Comparison of ENCODE assay signal across 10 mouse cellular contexts in genomic region chr2:123386773-123387604, GRCm38 (mm10).
DNase-seq lines count a peak whose midpoint lies in the region; ATAC-seq and TF ChIP-seq lines count a peak whose summit lies in the region.
"Had no signal": no experiment of that assay in that cellular context is flagged by ENCODE, and none has a peak within 500 bp of the region (broad histone marks: within the 10 kb centered on the region; RNA-seq: fewer than 3 reads in every experiment).

No protein-coding gene starts in this region.

- no peak for TF ChIP-seq CTCF in thymus, adult 2 months (IDR thresholded peaks at IDR 0.05; ENCODE audit: borderline replicate concordance, control insufficient read depth, extremely low read depth, insufficient read depth, low read length, poor library complexity)

- no peaks in the 10 kb centered on the region for H3K36me3 ChIP-seq in thymus, adult 2 months (ENCODE audit: control insufficient read depth, insufficient read depth, low read length)
- H3K36me3 ChIP-seq: liver, embryonic 13.5 days had no signal

- H3K27ac ChIP-seq in thymus, adult 2 months (ENCODE audit: control insufficient read depth, insufficient read depth, low read length): no peak overlapping the region
- H3K27ac ChIP-seq: liver, embryonic 13.5 days had no signal

- peak; percentile 13 to 19 for DNase-seq in frontal cortex, postnatal 10 days (ENCODE audit: low spot score in 2 of 2)
- DNase-seq in Muller cell, postnatal 12 days (ENCODE audit: inconsistent ontology term): peak; percentile 73
- peak; percentile 45 for DNase-seq in cerebellum, adult 9-11 months
- DNase-seq in layer of hippocampus, postnatal 14 days (ENCODE audit: low spot score in 2 of 2): peak; percentile 21 to 70
- no peak for DNase-seq in urinary bladder, postnatal 14 days (ENCODE audit: low spot score)
- DNase-seq in thymus, adult 2 months: no peak
- no peak for DNase-seq in adrenal gland, adult 18-20 months (ENCODE audit: low spot score in 2 of 2)
- DNase-seq: kidney, postnatal 25 days; liver, embryonic 13.5 days had no signal

- 71% methylated on average over 7 of the region's 7 CpGs for WGBS in thymus, adult 2 months

- no peaks in the 10 kb centered on the region for H3K4me1 ChIP-seq in thymus, adult 2 months (replicated peaks; ENCODE audit: control insufficient read depth, insufficient read depth, low read length)
- H3K4me1 ChIP-seq: liver, embryonic 13.5 days had no signal

- no peaks in the 10 kb centered on the region for H3K27me3 ChIP-seq in thymus, adult 2 months (ENCODE audit: control insufficient read depth, insufficient read depth, low read length)
- H3K27me3 ChIP-seq: liver, embryonic 13.5 days had no signal

- ATAC-seq in frontal cortex, adult (ENCODE audit: low TSS enrichment): no peak

- TF ChIP-seq POLR2A in thymus, adult 2 months (IDR thresholded peaks at IDR 0.05; ENCODE audit: control insufficient read depth, extremely low read depth, insufficient read depth, low read length, poor library complexity): no peak

- no peak overlapping the region for H3K4me3 ChIP-seq in thymus, adult 2 months (ENCODE audit: control insufficient read depth, insufficient read depth, low read length)
- H3K4me3 ChIP-seq: liver, embryonic 13.5 days had no signal

Comparison
In these comparisons a context has a peak if more than half of its experiments do, and no peak if none do; other contexts are left out.
1. DNase-seq: peak in frontal cortex, postnatal 10 days (2 of 2), Muller cell, postnatal 12 days (single experiment), cerebellum, adult 9-11 months (single experiment) and layer of hippocampus, postnatal 14 days (2 of 2); none in urinary bladder, postnatal 14 days (single experiment), thymus, adult 2 months (single experiment) and adrenal gland, adult 18-20 months (0 of 2).